Mouse (Mus musculus): ENCODE measurements around the gene Rbfox1. TPM values are rescaled to one million over a fixed set of nuclear protein-coding genes. Genes with fewer than 3 reads are reported as not detected.

Gene Rbfox1
- polyA plus RNA-seq, 1 experiment, result 4.0 TPM

DNA sequence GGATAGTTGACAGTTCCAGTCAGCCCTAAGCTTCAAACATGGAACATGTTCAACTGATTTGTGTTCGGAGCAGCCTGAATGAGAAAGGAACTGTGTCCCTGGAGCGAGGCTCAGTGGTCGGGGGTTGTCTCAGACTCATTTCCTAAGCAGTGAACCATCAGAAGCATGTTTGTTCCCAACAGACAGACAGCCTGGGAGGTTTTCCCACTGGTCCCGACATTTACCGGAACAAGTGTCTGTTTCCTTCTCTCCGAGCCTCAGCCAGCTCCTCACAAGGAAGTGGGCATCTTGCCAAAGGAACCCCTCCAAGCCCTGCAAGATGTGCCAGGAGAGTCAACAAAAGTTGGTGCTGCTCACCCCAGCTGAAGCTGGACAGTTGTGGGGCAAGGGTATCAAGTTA lies 1022.4 kb downstream of the Rbfox1 start:
- TF ChIP-seq CTCF (IDR thresholded peaks at IDR 0.05; ENCODE audit: insufficient read depth, low read length), result no peak
- no peak for TF ChIP-seq POLR2A (IDR thresholded peaks at IDR 0.05; ENCODE audit: borderline replicate concordance, extremely low read depth, low read depth, low read length)
- no peak for DNase-seq
- Histone ChIP-seq H3K4me3 (replicated peaks; ENCODE audit: extremely low read depth, low read depth, low read length) (no peak overlapping the region), H3K4me1 (ENCODE audit: control insufficient read depth, insufficient read depth, low read length) (no peaks in the 10 kb centered on the region; the same call in none of the 2 replicates)
- 31% methylated on average over 6 of the region's 6 CpGs for WGBS

DNA sequence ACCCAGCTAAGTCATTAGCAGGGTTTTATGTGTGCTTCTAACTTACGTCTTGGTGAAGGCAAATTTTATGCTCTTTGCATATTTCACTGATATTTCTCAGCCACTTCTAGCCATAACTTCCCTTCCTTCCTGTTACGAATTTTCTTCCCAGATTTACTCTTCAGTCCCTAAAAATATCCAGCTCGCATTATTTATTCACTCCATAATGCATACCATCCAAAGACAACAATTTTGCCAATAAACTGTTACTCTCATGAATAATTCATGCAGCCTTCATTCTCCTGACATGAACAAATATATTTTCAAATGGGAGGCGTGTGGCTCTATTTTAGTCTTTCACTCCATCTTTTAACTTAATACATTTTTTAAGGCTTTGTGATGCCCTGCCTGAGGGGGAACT lies 1029.4 kb downstream of the Rbfox1 start:
- Histone ChIP-seq H3K4me1 (ENCODE audit: control insufficient read depth, insufficient read depth, low read length) (peaks cover 2% of the 10 kb centered on the region; the same call in 1 of the 2 replicates), H3K4me3 (replicated peaks; ENCODE audit: extremely low read depth, low read depth, low read length) (no peak overlapping the region)
- WGBS, result 74% methylated on average over 4 of the region's 4 CpGs
- no peak for TF ChIP-seq CTCF (IDR thresholded peaks at IDR 0.05; ENCODE audit: insufficient read depth, low read length)
- no peak for TF ChIP-seq POLR2A (IDR thresholded peaks at IDR 0.05; ENCODE audit: borderline replicate concordance, extremely low read depth, low read depth, low read length)
- DNase-seq, result no peak

DNA sequence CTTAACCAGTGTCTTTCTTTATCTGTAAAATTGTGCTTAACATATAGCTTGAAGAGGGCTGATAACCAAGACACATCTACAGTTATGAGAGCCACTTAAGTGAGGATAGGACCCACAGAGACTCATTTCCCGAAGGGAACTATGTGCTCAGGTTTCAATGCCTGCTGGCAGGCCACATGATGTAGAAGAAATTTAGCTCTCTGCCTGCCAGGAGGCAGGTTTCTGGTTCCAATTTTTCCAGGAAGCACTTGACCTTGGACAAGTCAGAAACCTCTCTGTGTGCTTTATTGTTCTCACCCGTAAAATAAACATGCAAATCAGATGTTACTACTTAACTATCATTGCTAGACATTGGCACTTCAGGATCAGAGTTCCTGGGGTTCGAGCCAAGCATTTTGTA lies 1033.5 kb downstream of the Rbfox1 start:
- H3K4me3 ChIP-seq (replicated peaks; ENCODE audit: extremely low read depth, low read depth, low read length), result no peak overlapping the region
- peaks cover 2% of the 10 kb centered on the region; the same call in 1 of the 2 replicates for H3K4me1 ChIP-seq (ENCODE audit: control insufficient read depth, insufficient read depth, low read length)
- 18% methylated on average over 3 of the region's 3 CpGs for WGBS
- no peak for DNase-seq
- TF ChIP-seq CTCF (IDR thresholded peaks at IDR 0.05; ENCODE audit: insufficient read depth, low read length) (no peak), POLR2A (IDR thresholded peaks at IDR 0.05; ENCODE audit: borderline replicate concordance, extremely low read depth, low read depth, low read length) (no peak)

DNA sequence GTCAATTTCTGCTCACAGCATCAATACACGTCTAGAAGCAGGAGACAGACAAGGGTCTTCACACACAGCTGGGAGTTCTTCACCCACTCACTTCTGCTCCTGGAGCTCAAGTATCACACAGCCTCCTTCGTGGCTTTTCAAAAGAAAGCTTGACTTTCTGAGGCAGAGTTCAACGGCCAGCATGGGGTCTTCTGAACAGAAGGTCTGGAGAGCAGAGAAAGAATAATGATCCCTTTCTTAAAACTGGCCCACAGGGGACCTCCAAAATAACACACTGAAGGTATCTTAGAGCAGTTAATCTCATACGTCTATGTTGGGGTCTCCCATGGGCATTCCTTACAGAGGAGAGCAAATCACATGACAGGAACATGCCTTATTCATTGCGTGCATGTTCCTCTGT lies 1034.5 kb downstream of the Rbfox1 start:
- peaks cover 2% of the 10 kb centered on the region; the same call in 1 of the 2 replicates for H3K4me1 ChIP-seq (ENCODE audit: control insufficient read depth, insufficient read depth, low read length)
- no peak for TF ChIP-seq POLR2A (IDR thresholded peaks at IDR 0.05; ENCODE audit: borderline replicate concordance, extremely low read depth, low read depth, low read length)
- no peak for TF ChIP-seq CTCF (IDR thresholded peaks at IDR 0.05; ENCODE audit: insufficient read depth, low read length)
- H3K4me3 ChIP-seq (replicated peaks; ENCODE audit: extremely low read depth, low read depth, low read length), result no peak overlapping the region
- WGBS, result 36% methylated on average over 5 of the region's 5 CpGs
- no peak for DNase-seq

DNA sequence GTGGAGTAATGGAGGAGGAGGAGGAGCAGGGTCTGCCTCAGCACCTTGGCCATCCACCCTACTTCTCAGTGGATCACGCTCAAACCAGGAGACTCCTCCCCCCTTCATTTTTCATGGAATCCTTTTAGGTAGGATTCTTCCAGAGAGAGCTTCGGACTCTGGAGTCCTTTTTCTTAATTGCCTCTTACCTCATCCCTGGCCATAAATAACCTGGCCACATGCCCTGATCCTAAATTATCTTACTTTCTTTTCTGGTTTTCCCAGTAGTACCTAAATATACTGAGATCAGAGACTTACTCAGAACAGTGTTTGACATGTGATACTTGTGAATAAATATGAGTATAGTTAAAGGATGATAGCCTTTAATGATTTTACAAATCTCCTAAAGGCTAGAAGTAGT lies 1042.5 kb downstream of the Rbfox1 start:
- Histone ChIP-seq H3K4me3 (replicated peaks; ENCODE audit: extremely low read depth, low read depth, low read length) (no peak overlapping the region), H3K4me1 (ENCODE audit: control insufficient read depth, insufficient read depth, low read length) (no peaks in the 10 kb centered on the region)
- DNase-seq, result no peak
- 59% methylated on average over 2 of the region's 2 CpGs for WGBS
- TF ChIP-seq POLR2A (IDR thresholded peaks at IDR 0.05; ENCODE audit: borderline replicate concordance, extremely low read depth, low read depth, low read length) (no peak), CTCF (IDR thresholded peaks at IDR 0.05; ENCODE audit: insufficient read depth, low read length) (no peak)

DNA sequence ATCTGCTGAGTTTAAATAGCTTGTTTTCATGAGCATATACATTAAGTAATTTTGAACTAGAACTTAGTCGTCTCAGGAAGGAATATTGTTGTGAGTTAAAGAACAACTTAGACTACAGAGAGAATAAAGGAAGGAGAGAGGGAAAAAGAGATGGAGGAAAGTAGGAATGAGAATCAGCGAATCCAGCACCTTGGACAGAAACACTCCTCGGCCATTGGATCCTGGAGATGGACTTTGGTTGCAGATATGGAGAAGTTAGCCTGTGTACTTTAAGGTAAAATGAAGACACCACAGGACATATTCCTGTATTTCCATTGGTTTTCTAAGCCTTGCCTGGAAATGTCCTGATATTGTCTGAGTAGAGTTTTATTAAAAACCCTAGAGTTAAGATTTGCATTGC lies 1045.6 kb downstream of the Rbfox1 start:
- TF ChIP-seq POLR2A (IDR thresholded peaks at IDR 0.05; ENCODE audit: borderline replicate concordance, extremely low read depth, low read depth, low read length) (no peak), CTCF (IDR thresholded peaks at IDR 0.05; ENCODE audit: insufficient read depth, low read length) (no peak)
- Histone ChIP-seq H3K4me1 (ENCODE audit: control insufficient read depth, insufficient read depth, low read length) (no peaks in the 10 kb centered on the region), H3K4me3 (replicated peaks; ENCODE audit: extremely low read depth, low read depth, low read length) (no peak overlapping the region)
- DNase-seq, result no peak
- 48% methylated on average over 3 of the region's 3 CpGs for WGBS

DNA sequence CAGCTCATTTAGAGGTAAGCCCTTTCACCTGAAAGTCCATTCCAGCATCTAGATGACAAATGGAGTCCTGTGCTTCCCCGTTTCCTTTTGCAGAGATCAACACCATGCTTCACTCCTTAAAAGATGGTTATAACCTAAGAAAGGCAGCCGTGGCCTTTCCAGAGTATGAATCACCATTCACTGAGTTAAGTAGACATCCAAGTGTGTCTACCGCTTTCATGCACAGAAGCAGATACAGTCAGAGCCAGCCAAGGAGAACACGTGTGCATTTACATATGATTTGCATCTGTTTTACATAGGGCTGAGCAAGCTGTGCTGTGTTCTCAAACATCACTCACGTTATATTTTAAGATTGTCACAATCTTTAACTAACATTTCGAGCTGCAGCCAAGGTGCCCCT lies 1061.0 kb downstream of the Rbfox1 start:
- no peaks in the 10 kb centered on the region for H3K4me1 ChIP-seq (ENCODE audit: control insufficient read depth, insufficient read depth, low read length)
- TF ChIP-seq POLR2A (IDR thresholded peaks at IDR 0.05; ENCODE audit: borderline replicate concordance, extremely low read depth, low read depth, low read length) (no peak), CTCF (IDR thresholded peaks at IDR 0.05; ENCODE audit: insufficient read depth, low read length) (no peak)
- 73% methylated on average over 6 of the region's 6 CpGs for WGBS

DNA sequence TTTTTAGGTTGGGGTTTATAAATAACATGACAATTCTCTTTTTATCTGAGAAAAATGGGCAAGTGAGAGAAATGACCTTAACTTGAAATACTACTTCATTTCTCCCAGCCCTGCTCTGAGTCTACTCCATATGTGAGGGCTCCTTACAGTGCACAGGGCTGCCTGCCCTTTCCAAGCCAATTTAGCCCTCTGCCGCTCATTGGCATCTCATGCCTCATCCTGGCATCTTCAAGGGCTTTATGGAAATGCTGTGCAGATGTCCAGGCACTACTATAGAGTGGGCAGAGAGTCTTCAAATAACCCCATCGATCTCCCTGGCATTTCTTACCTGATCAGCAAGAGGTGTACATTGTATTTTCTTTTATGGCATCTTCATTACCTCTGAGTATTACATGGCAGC lies 1064.5 kb downstream of the Rbfox1 start:
- no peak overlapping the region for H3K4me3 ChIP-seq (replicated peaks; ENCODE audit: extremely low read depth, low read depth, low read length)
- H3K4me1 ChIP-seq (ENCODE audit: control insufficient read depth, insufficient read depth, low read length), result no peaks in the 10 kb centered on the region
- DNase-seq, result no peak
- WGBS, result 68% methylated on average over 2 of the region's 2 CpGs
- no peak for TF ChIP-seq CTCF (IDR thresholded peaks at IDR 0.05; ENCODE audit: insufficient read depth, low read length)

More for the DNA sequence above, 1061.0 kb downstream of the Rbfox1 start:
- DNase-seq, result no peak
- H3K4me3 ChIP-seq (replicated peaks; ENCODE audit: extremely low read depth, low read depth, low read length), result no peak overlapping the region

DNA sequence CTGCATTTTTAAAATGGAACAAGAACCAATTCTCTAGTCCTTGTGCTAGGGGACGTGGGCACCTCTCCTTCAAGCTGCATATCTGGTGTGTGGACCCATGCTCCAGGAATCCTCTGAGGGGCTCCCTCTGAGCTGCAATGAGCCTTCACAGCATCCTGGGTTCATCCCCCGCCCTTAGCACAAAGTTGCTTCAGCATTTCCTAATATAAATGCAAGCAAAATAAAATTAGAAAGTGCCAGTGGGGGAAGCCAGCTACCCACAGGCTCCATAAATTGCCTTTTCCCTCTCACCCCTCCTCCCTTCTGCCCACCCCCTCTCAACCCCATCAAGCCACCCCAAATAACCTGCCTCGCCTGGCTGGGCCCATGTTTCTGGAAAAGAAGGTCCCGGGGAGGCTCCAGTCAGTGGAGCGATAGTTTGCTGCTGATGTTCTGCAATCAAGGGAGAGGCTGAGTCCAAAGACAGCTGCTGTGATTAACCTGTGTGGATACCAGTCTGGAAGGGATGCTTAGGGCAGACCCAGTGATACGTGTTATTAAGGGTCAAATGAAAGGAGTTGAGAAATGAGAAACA lies 1070.0 kb downstream of the Rbfox1 start:
- H3K4me3 ChIP-seq (replicated peaks; ENCODE audit: extremely low read depth, low read depth, low read length), result no peak overlapping the region
- H3K4me1 ChIP-seq (ENCODE audit: control insufficient read depth, insufficient read depth, low read length), result no peaks in the 10 kb centered on the region
- 83% methylated on average over 6 of the region's 6 CpGs for WGBS
- TF ChIP-seq CTCF (IDR thresholded peaks at IDR 0.05; ENCODE audit: insufficient read depth, low read length) (no peak), POLR2A (IDR thresholded peaks at IDR 0.05; ENCODE audit: borderline replicate concordance, extremely low read depth, low read depth, low read length) (no peak)
- DNase-seq, result no peak

DNA sequence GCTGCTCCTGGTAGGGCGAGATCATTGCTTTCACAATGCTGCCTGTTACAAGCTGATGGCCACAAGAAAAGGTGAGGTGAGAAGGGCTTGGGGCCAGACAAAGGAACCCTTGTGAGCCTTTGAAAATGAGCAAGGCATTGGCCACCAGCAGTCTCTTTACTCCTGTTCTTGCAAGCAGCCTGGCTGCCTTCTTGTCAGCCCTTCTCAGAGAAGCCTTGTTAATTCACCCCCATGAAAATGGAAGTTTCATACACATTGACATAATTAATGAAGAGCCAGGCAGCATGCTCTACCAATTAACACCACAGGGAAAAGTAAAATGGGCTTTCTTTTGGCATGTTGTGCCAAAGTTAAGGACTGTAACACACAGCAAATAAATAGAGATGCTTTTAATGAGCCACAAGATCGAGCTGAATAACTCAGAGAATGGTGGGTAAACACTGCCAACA lies 1076.8 kb downstream of the Rbfox1 start:
- WGBS, result 36% methylated on average over 2 of the region's 2 CpGs

More for the DNA sequence above, 1076.8 kb downstream of the Rbfox1 start:
- H3K4me3 ChIP-seq (replicated peaks; ENCODE audit: extremely low read depth, low read depth, low read length), result no peak overlapping the region
- TF ChIP-seq CTCF (IDR thresholded peaks at IDR 0.05; ENCODE audit: insufficient read depth, low read length) (no peak), POLR2A (IDR thresholded peaks at IDR 0.05; ENCODE audit: borderline replicate concordance, extremely low read depth, low read depth, low read length) (no peak)
- DNase-seq, result no peak
- H3K4me1 ChIP-seq (ENCODE audit: control insufficient read depth, insufficient read depth, low read length), result no peaks in the 10 kb centered on the region

Data from lung, adult 2 months (tissue).